Mouse (Mus musculus) liver, postnatal 0 days (tissue): ENCODE data around the gene Zfr2.

ENCODE experiments used
- CTCF ChIP-seq: sonication (generic); IDR thresholded peaks from 2 replicates; pipeline ENCODE4 v1.5.1; 2016; ENCODE audit warnings: antibody characterized with exemption, low read depth
- EP300 ChIP-seq: IDR thresholded peaks from 2 replicates; pipeline ENCODE4 v1.6.1; 2016; ENCODE audit warnings: antibody characterized with exemption, low read depth, mild to moderate bottlenecking

DNA sequence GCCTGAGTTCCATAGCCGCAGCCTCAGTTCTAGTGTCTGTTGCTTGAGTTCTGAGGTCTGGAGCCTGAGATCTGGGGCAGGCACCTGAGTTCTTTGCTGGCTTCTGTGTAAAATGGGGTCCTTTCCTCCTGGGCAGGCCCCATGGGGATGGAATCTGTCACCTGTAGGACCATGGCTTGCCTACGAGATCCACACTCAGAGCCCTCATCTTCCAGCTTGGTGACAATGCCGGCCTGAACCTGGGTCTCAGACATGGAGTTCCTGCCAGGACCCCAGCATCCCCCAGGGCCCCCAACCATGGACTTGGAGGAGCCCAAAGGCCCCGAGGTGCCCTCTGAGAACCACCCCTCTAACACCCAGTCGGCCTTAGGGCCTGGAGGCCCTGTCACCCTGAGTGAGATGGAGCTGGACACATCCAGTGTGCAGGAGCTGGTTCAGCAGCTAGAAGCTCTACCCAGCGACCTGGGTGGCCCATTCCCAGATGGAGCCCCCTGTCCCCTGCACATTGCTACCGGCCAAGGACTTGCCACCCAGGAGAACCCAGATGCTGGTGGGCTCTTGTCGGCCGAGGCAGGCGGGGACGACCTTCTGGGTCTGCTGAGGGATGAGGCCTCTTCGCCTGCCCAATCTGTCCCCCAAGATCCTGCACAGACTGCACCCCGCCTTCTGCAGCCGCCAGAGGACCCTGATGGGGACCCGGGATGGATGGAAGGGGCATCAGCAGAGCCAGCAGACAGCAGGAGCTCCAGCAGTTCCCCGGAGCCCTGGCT lies 35.9 kb downstream of the Zfr2 start:
- TF ChIP-seq CTCF: no peak
- TF ChIP-seq EP300: no peak
